Mouse (Mus musculus) urinary bladder, adult 2 months (tissue): ENCODE data around the gene Ifna11. TPM values are rescaled to one million over a fixed set of nuclear protein-coding genes. Genes with fewer than 3 reads are reported as not detected.
"Not testable (repeated sequence)": the region's sequence is repeated elsewhere in the genome, so short reads cannot be mapped to it uniquely, and the experiment has no call there.

ENCODE experiments used
- DNase-seq: peaks from one replicate; pipeline ENCODE4 v3.0.0; 2022; ENCODE audit warnings: low spot score
- polyA plus RNA-seq: library from polyadenylated mRNA; depleted of rRNA; stranded (reverse); fragments of >200 nt; gene quantifications from 2 replicates; pipeline ENCODE4 v1.2.3, GENCODE M21; 2012; rRNA removed

Ifna11 gene
- polyA plus RNA-seq: not detected in 2 replicates

DNA sequence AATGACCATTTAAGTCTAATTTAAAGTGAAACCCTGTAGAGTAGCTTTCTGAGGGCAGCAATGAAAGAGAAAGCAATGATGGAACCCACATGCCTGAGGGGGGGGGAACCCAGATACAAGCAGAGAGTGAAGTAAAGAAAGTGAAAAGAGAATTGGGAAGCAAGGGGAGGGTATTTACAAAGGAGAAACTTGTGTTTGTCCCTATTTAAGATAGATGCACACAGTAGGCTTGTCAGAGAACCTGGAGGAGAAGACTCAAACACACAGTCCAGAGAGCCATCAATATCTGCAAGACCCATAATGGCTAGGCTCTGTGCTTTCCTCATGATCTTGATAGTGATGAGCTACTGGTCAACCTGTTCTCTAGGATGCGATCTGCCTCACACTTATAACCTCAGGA, at the start of gene Ifna11:
Gene Ifna11, plus strand, starts transcription at position 301 of the 400 bp plus-strand sequence.
- no peak for DNase-seq

DNA sequence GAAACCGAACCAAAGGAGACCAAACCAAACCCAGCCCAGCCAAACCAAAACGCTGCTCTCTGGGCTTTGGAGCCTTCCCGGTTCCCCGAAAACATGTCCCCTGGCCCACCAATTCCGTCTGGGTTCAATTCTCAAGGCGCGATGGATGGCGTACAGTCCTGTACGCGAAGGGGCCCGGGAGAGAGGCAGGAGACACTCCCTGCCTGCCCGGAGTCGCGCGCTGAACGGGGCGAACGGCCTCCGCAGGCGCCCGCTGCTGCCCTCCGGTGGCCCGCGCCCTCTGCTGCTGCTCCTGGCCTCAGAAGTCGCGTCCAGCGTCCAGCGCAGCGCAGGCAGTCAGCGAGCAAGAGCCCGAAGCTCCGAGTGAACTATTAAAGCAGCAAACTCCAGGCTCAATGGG, 46.2 kb upstream of the Ifna11 start, which contains the start of gene Gm13290:
Gene Gm13290, plus strand, starts transcription at position 301 of the 400 bp plus-strand sequence.
- DNase-seq: not testable (repeated sequence)

DNA sequence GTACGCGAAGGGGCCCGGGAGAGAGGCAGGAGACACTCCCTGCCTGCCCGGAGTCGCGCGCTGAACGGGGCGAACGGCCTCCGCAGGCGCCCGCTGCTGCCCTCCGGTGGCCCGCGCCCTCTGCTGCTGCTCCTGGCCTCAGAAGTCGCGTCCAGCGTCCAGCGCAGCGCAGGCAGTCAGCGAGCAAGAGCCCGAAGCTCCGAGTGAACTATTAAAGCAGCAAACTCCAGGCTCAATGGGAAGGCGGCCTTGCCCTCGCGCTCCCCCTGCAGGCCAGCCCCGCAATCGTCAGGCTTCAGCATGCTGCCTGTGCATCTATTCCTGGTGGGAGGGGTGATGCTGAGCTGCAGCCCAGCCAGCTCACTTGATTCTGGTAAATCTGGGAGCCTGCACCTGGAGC, 43.1 kb upstream of the Ifna11 start, which contains the start of gene Gm13289:
Gene Gm13289, plus strand, starts transcription at position 301 of the 400 bp plus-strand sequence.
- DNase-seq: not testable (repeated sequence)

DNA sequence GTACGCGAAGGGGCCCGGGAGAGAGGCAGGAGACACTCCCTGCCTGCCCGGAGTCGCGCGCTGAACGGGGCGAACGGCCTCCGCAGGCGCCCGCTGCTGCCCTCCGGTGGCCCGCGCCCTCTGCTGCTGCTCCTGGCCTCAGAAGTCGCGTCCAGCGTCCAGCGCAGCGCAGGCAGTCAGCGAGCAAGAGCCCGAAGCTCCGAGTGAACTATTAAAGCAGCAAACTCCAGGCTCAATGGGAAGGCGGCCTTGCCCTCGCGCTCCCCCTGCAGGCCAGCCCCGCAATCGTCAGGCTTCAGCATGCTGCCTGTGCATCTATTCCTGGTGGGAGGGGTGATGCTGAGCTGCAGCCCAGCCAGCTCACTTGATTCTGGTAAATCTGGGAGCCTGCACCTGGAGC, 40.2 kb upstream of the Ifna11 start, which contains the start of gene Gm13272:
Gene Gm13272, plus strand, starts transcription at position 301 of the 400 bp plus-strand sequence.
- not testable (repeated sequence) for DNase-seq

DNA sequence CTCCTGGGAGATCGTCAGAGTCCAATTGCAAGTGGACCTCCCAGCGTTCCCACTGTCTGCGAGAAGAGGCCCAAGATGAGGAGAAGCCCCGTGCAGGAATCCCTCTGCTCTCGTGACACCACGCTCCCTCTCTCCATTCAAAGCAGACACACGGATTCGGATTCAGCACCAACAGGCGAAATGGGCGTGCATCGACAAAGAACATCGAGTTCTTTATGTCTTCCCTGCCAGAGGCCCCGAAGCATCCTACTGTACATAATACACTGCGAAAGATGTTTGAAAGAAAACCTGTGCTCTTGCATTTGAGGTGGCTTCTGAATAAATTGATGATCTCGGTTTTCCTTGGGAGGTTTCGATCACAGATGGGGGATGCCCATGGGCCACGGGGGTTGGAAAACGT, 39.4 kb upstream of the Ifna11 start:
- DNase-seq: not testable (repeated sequence)

DNA sequence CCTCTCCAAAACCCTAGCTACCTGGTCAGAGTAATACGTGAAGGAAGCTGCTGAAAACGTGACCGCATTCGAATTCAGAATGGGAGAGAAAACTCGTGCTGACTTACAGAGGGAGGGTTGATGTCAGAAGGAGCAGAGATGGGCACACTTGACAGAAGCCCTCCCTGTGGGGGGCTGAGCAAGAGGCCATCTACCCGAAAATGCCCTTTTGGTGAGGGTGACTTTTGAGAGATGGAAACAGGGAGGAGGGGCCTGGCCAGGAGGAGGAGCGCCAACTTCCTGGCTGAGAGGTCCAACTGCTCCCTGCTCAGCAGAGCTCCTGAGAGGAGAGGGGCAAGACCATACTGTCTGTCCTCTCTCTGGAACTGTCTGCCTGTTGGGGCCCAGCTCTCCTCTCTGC, 37.9 kb upstream of the Ifna11 start, which contains the start of gene Ifnz:
Gene Ifnz, plus strand, starts transcription at position 301 of the 400 bp plus-strand sequence.
- not testable (repeated sequence) for DNase-seq

DNA sequence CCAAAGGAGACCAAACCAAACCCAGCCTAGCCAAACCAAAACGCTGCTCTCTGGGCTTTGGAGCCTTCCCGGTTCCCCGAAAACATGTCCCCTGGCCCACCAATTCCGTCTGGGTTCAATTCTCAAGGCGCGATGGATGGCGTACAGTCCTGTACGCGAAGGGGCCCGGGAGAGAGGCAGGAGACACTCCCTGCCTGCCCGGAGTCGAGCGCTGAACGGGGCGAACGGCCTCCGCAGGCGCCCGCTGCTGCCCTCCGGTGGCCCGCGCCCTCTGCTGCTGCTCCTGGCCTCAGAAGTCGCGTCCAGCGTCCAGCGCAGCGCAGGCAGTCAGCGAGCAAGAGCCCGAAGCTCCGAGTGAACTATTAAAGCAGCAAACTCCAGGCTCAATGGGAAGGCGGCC, 37.4 kb upstream of the Ifna11 start:
- DNase-seq: not testable (repeated sequence)

DNA sequence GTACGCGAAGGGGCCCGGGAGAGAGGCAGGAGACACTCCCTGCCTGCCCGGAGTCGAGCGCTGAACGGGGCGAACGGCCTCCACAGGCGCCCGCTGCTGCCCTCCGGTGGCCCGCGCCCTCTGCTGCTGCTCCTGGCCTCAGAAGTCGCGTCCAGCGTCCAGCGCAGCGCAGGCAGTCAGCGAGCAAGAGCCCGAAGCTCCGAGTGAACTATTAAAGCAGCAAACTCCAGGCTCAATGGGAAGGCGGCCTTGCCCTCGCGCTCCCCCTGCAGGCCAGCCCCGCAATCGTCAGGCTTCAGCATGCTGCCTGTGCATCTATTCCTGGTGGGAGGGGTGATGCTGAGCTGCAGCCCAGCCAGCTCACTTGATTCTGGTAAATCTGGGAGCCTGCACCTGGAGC, 34.4 kb upstream of the Ifna11 start, which contains the start of gene Gm13276:
Gene Gm13276, plus strand, starts transcription at position 301 of the 400 bp plus-strand sequence.
- DNase-seq: not testable (repeated sequence)

DNA sequence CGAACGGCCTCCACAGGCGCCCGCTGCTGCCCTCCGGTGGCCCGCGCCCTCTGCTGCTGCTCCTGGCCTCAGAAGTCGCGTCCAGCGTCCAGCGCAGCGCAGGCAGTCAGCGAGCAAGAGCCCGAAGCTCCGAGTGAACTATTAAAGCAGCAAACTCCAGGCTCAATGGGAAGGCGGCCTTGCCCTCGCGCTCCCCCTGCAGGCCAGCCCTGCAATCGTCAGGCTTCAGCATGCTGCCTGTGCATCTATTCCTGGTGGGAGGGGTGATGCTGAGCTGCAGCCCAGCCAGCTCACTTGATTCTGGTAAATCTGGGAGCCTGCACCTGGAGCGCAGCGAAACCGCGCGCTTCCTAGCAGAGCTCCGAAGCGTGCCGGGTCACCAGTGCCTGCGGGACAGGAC, 31.4 kb upstream of the Ifna11 start, which contains the start of gene Gm13277:
Gene Gm13277, plus strand, starts transcription at position 231 of the 400 bp plus-strand sequence.
- DNase-seq: not testable (repeated sequence)

DNA sequence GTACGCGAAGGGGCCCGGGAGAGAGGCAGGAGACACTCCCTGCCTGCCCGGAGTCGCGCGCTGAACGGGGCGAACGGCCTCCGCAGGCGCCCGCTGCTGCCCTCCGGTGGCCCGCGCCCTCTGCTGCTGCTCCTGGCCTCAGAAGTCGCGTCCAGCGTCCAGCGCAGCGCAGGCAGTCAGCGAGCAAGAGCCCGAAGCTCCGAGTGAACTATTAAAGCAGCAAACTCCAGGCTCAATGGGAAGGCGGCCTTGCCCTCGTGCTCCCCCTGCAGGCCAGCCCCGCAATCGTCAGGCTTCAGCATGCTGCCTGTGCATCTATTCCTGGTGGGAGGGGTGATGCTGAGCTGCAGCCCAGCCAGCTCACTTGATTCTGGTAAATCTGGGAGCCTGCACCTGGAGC, 28.5 kb upstream of the Ifna11 start, which contains the start of gene Gm13278:
Gene Gm13278, plus strand, starts transcription at position 301 of the 400 bp plus-strand sequence.
- not testable (repeated sequence) for DNase-seq

DNA sequence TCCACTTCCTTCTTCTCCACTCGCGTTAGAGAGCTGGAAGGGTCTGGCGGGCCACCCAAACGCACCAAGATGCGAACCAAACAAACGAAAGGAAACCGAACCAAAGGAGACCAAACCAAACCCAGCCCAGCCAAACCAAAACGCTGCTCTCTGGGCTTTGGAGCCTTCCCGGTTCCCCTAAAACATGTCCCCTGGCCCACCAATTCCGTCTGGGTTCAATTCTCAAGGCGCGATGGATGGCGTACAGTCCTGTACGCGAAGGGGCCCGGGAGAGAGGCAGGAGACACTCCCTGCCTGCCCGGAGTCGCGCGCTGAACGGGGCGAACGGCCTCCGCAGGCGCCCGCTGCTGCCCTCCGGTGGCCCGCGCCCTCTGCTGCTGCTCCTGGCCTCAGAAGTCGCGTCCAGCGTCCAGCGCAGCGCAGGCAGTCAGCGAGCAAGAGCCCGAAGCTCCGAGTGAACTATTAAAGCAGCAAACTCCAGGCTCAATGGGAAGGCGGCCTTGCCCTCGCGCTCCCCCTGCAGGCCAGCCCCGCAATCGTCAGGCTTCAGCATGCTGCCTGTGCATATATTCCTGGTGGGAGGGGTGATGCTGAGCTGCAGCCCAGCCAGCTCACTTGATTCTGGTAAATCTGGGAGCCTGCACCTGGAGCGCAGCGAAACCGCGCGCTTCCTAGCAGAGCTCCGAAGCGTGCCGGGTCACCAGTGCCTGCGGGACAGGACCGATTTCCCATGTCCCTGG, 25.7 kb upstream of the Ifna11 start, which contains the start of gene Gm13275:
Gene Gm13275, plus strand, starts transcription at position 552 of the 740 bp plus-strand sequence.
- peak; percentile 89 for DNase-seq

DNA sequence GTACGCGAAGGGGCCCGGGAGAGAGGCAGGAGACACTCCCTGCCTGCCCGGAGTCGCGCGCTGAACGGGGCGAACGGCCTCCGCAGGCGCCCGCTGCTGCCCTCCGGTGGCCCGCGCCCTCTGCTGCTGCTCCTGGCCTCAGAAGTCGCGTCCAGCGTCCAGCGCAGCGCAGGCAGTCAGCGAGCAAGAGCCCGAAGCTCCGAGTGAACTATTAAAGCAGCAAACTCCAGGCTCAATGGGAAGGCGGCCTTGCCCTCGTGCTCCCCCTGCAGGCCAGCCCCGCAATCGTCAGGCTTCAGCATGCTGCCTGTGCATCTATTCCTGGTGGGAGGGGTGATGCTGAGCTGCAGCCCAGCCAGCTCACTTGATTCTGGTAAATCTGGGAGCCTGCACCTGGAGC, 22.7 kb upstream of the Ifna11 start, which contains the start of gene Gm13279:
Gene Gm13279, plus strand, starts transcription at position 301 of the 400 bp plus-strand sequence.
- not testable (repeated sequence) for DNase-seq

DNA sequence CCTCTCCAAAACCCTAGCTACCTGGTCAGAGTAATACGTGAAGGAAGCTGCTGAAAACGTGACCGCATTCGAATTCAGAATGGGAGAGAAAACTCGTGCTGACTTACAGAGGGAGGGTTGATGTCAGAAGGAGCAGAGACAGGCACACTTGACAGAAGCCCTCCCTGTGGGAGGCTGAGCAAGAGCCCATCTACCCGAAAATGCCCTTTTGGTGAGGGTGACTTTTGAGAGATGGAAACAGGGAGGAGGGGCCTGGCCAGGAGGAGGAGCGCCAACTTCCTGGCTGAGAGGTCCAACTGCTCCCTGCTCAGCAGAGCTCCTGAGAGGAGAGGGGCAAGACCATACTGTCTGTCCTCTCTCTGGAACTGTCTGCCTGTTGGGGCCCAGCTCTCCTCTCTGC, 20.4 kb upstream of the Ifna11 start, which contains the start of gene Gm13285:
Gene Gm13285, plus strand, starts transcription at position 301 of the 400 bp plus-strand sequence.
- DNase-seq: not testable (repeated sequence)

DNA sequence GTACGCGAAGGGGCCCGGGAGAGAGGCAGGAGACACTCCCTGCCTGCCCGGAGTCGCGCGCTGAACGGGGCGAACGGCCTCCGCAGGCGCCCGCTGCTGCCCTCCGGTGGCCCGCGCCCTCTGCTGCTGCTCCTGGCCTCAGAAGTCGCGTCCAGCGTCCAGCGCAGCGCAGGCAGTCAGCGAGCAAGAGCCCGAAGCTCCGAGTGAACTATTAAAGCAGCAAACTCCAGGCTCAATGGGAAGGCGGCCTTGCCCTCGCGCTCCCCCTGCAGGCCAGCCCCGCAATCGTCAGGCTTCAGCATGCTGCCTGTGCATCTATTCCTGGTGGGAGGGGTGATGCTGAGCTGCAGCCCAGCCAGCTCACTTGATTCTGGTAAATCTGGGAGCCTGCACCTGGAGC, 16.8 kb upstream of the Ifna11 start, which contains the start of gene Gm13287:
Gene Gm13287, plus strand, starts transcription at position 301 of the 400 bp plus-strand sequence.
- DNase-seq: not testable (repeated sequence)

DNA sequence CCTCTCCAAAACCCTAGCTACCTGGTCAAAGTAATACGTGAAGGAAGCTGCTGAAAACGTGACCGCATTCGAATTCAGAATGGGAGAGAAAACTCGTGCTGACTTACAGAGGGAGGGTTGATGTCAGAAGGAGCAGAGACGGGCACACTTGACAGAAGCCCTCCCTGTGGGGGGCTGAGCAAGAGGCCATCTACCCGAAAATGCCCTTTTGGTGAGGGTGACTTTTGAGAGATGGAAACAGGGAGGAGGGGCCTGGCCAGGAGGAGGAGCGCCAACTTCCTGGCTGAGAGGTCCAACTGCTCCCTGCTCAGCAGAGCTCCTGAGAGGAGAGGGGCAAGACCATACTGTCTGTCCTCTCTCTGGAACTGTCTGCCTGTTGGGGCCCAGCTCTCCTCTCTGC, 14.5 kb upstream of the Ifna11 start, which contains the start of gene Gm13288:
Gene Gm13288, plus strand, starts transcription at position 301 of the 400 bp plus-strand sequence.
- DNase-seq: not testable (repeated sequence)

DNA sequence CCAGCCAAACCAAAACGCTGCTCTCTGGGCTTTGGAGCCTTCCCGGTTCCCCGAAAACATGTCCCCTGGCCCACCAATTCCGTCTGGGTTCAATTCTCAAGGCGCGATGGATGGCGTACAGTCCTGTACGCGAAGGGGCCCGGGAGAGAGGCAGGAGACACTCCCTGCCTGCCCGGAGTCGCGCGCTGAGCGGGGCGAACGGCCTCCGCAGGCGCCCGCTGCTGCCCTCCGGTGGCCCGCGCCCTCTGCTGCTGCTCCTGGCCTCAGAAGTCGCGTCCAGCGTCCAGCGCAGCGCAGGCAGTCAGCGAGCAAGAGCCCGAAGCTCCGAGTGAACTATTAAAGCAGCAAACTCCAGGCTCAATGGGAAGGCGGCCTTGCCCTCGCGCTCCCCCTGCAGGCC, 14.0 kb upstream of the Ifna11 start:
- not testable (repeated sequence) for DNase-seq

DNA sequence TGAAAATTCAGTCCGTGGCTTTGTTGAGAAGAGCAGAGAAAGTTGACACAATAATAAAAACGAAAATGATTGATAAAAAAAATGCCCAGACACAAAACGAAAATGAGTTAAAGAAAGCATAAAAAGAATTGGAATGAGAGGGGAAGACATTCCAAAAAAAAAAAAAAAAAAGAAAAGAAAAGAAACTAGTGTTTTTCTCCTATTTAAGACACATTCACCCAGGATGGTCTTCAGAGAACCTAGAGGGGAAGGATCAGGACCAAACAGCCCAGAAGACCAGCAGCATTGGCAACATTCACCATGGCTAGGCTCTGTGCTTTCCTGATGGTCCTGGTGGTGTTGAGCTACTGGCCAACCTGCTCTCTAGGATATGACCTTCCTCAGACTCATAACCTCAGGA, 3.8 kb upstream of the Ifna11 start, which contains the start of gene Ifna7:
Gene Ifna7, plus strand, starts transcription at position 301 of the 400 bp plus-strand sequence.
- DNase-seq: no peak

DNA sequence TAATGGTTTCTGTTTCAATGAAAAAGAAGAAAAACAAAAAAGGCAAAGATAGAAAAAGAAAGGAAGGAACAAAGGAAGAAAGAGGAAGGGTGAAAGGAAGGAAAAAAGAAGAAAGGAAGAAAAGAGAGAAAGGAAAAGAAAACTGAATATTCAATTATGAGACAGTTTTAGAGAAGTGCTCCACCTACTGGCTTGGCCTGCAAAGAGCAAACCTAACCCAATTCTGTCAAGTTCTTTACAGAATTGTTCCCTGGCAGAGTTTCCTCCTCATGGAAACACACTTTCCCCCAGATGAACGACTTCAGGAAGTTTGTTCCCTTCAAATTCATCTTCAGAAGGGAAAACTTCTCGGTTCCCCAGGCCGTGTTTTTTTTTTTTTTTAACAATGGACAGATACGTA, 3.2 kb downstream of the Ifna11 start:
- no peak for DNase-seq

DNA sequence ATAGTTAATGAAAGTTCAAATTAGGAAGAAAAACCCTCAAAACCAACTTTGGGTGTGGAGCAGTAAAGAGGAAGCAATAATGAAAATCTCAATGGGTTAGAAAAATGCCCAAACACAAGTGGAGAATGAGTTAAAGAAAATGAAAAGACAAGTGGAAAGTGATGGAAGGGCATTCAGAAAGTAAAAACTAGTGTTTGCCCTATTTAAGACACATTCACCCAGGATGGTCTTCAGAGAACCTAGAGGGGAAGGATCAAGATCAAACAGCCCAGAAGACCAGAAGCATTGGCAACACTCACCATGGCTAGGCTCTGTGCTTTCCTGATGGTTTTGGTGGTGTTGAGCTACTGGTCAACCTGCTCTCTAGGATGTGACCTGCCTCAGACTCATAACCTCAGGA, 7.4 kb downstream of the Ifna11 start, which contains the start of gene Ifna6:
Gene Ifna6, plus strand, starts transcription at position 301 of the 400 bp plus-strand sequence.
- not testable (repeated sequence) for DNase-seq

DNA sequence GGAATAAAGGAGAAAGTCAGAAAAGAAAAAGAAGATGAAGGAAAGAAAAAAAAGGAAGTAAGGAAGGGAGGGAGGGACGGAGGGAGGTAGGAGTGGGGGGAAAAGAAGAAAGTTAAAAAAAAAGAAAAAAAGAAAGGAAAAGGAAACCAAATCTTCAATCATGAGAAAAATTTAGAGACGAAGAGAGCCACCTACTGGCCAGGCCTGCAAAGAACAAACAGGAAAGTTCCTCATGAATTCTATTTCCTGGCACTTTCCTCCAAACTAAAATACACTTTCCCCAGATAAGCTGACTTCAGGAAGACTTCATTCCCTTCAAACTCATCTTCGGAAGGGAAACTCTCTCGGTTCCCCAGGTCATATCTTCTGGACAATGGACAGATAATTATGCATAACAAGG, 10.8 kb downstream of the Ifna11 start:
- no peak for DNase-seq

DNA sequence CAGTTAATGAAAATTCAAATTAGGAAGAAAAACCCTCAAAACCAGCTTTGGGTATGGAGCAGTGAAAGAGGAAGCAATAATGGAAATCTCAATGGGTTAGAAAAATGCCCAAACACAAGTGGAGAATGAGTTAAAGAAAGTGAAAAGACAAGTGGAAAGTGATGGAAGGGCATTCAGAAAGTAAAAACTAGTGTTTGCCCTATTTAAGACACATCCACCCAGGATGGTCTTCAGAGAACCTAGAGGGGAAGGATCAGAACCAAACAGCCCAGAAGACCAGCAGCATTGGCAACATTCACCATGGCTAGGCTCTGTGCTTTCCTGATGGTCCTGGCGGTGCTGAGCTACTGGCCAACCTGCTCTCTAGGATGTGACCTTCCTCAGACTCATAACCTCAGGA, 15.5 kb downstream of the Ifna11 start, which contains the start of gene Ifna5:
Gene Ifna5, plus strand, starts transcription at position 301 of the 400 bp plus-strand sequence.
- not testable (repeated sequence) for DNase-seq

DNA sequence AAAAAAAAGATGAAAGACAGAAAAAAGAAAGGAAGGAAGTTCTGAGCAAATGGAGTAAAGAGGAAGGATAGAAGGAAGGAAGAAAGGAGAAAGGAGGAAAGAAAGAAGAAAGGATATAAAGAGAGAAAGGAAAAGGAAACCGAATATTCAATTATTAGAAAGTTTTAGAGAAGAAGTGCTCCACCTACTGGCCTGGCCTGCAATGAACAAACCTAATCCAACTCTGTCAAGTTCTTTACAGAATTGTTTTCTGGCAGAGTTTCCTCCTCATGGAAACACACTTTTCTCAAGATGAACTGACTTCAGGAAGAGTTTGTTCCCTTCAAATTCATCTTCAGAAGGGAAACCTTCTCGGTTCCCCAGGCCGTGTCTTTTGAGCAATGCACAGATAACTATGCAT, 19.1 kb downstream of the Ifna11 start:
- no peak for DNase-seq
